In the genomic region with DNA sequence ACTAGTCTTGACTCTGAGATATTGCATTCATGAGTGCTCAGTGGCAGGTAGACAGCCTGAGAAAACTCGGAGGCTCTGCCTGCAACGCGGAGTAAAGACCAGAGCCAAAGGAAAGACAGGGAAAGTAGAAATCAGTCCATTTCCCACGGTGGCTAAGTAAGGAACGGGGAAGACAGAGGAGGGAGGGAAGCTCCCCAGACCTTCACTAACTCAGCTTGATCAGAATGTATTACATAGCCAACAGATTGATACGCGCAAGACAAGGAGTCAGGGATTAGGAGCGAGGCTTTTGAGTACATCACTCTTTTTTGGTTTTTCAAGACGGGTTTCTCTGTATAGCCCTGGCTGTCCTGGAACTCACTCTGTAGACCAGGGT, we compare ENCODE assay signal across 7 mouse cellular contexts. TPM values are rescaled to one million over a fixed set of nuclear protein-coding genes. Genes with fewer than 3 reads are reported as not detected.
DNase-seq lines count a peak whose midpoint lies in the region; ATAC-seq and TF ChIP-seq lines count a peak whose summit lies in the region.

No protein-coding gene starts in this region.

- H3K9ac ChIP-seq in lung, postnatal 0 days (replicated peaks; ENCODE audit: low read depth) = peak overlapping the region; percentile 36; the same call in 1 of the 2 replicates
- H3K9ac ChIP-seq in forebrain, embryonic 13.5 days = no peak overlapping the region
- no peak overlapping the region for H3K9ac ChIP-seq in liver, embryonic 13.5 days
- peak overlapping the region; percentile 50 for H3K9ac ChIP-seq in stomach, embryonic 16.5 days (ENCODE audit: low read length)

- H3K4me3 ChIP-seq in lung, postnatal 0 days (ENCODE audit: low read depth, low read length) = peak overlapping the region; percentile 65
- H3K4me3 ChIP-seq in forebrain, embryonic 13.5 days = peak overlapping the region; percentile 20
- H3K4me3 ChIP-seq in liver, embryonic 13.5 days (replicated peaks) = peak overlapping the region; percentile 58
- peak overlapping the region; percentile 68 for H3K4me3 ChIP-seq in stomach, embryonic 16.5 days (replicated peaks; ENCODE audit: low read length)

- H3K27ac ChIP-seq in lung, postnatal 0 days (ENCODE audit: low read length) = peak overlapping the region; percentile 94
- no peak overlapping the region for H3K27ac ChIP-seq in forebrain, embryonic 13.5 days
- peak overlapping the region; percentile 43 for H3K27ac ChIP-seq in liver, embryonic 13.5 days
- H3K27ac ChIP-seq in stomach, embryonic 16.5 days (ENCODE audit: low read length) = peak overlapping the region; percentile 78; the same call in 1 of the 2 replicates

- H3K27me3 ChIP-seq in lung, postnatal 0 days (replicated peaks; ENCODE audit: insufficient read depth, low read length) = no peaks in the 10 kb centered on the region
- peaks cover 89% of the 10 kb centered on the region for H3K27me3 ChIP-seq in forebrain, embryonic 13.5 days
- H3K27me3 ChIP-seq in liver, embryonic 13.5 days = peaks cover 94% of the 10 kb centered on the region
- H3K27me3 ChIP-seq in stomach, embryonic 16.5 days (ENCODE audit: control insufficient read depth, insufficient read depth, low read length) = peaks cover 11% of the 10 kb centered on the region

- WGBS in lung, postnatal 0 days = 4% methylated on average over 9 of the region's 9 CpGs
- WGBS in forebrain, embryonic 13.5 days = 3% methylated on average over 9 of the region's 9 CpGs
- WGBS in liver, embryonic 13.5 days (ENCODE audit: insufficient replicate concordance) = 3% methylated on average over 9 of the region's 9 CpGs
- WGBS in stomach, embryonic 16.5 days = 7% methylated on average over 9 of the region's 9 CpGs

- TF ChIP-seq EP300 in lung, postnatal 0 days (IDR thresholded peaks at IDR 0.05) = no peak

- peaks cover 26% of the 10 kb centered on the region for H3K4me1 ChIP-seq in lung, postnatal 0 days (ENCODE audit: insufficient read depth, low read depth, low read length)
- H3K4me1 ChIP-seq in forebrain, embryonic 13.5 days = peaks cover 27% of the 10 kb centered on the region
- H3K4me1 ChIP-seq in liver, embryonic 13.5 days (replicated peaks) = peaks cover 50% of the 10 kb centered on the region
- peaks cover 29% of the 10 kb centered on the region for H3K4me1 ChIP-seq in stomach, embryonic 16.5 days (ENCODE audit: control insufficient read depth, insufficient read depth, low read length)

- DNase-seq in lung, postnatal 0 days (ENCODE audit: low spot score) = no peak
- no peak for DNase-seq in lung, postnatal 36 days
- no peak for DNase-seq in liver, embryonic 13.5 days
- DNase-seq in frontal cortex, postnatal 10 days (ENCODE audit: low spot score in 2 of 2) = no peak
- no peak for DNase-seq in Muller cell, postnatal 12 days (ENCODE audit: inconsistent ontology term)

- TF ChIP-seq CTCF in lung, postnatal 0 days (IDR thresholded peaks at IDR 0.05) = no peak

- no peak for ATAC-seq in lung, postnatal 0 days
- no peak for ATAC-seq in forebrain, embryonic 13.5 days
- ATAC-seq in liver, embryonic 13.5 days (ENCODE audit: low read depth) = no peak
- no peak for ATAC-seq in stomach, embryonic 16.5 days (ENCODE audit: insufficient read depth, low FRiP score)

- no peaks in the 10 kb centered on the region for H3K36me3 ChIP-seq in lung, postnatal 0 days (ENCODE audit: insufficient read depth, low read length)
- H3K36me3 ChIP-seq in forebrain, embryonic 13.5 days (ENCODE audit: poor library complexity, severe bottlenecking) = no peaks in the 10 kb centered on the region
- no peaks in the 10 kb centered on the region for H3K36me3 ChIP-seq in liver, embryonic 13.5 days
- H3K36me3 ChIP-seq in stomach, embryonic 16.5 days (ENCODE audit: control insufficient read depth, insufficient read depth, low read length) = no peaks in the 10 kb centered on the region

- H3K9me3 ChIP-seq in lung, postnatal 0 days (ENCODE audit: low read length) = no peaks in the 10 kb centered on the region
- no peaks in the 10 kb centered on the region for H3K9me3 ChIP-seq in forebrain, embryonic 13.5 days (replicated peaks)
- H3K9me3 ChIP-seq in liver, embryonic 13.5 days (replicated peaks) = no peaks in the 10 kb centered on the region
- H3K9me3 ChIP-seq in stomach, embryonic 16.5 days (replicated peaks; ENCODE audit: control insufficient read depth, low read length) = no peaks in the 10 kb centered on the region

- H3K4me2 ChIP-seq in lung, postnatal 0 days (replicated peaks; ENCODE audit: low read depth, low read length) = peak overlapping the region; percentile 99
- H3K4me2 ChIP-seq in forebrain, embryonic 13.5 days = peak overlapping the region; percentile 98
- H3K4me2 ChIP-seq in liver, embryonic 13.5 days = peak overlapping the region; percentile 73
- peak overlapping the region; percentile 100 for H3K4me2 ChIP-seq in stomach, embryonic 16.5 days (ENCODE audit: low read depth, low read length)

RNA-seq across cellular contexts. Expression of a gene that starts 1.3 kb away (rescaled TPM):
- 17.8 and 19.9 TPM in 2 replicates for polyA plus RNA-seq in lung, postnatal 0 days (2015; fragmentation: Nextera tagmentation; extraction: Ambion mirVana)
- 0.34 and 0.69 TPM in 2 replicates for polyA plus RNA-seq in forebrain, embryonic 13.5 days (2015; fragmentation: Nextera tagmentation; extraction: Ambion mirVana)
- 3.1 and 3.5 TPM in 2 replicates for polyA plus RNA-seq in liver, embryonic 13.5 days (2015; fragmentation: Nextera tagmentation; extraction: Ambion mirVana)
- polyA plus RNA-seq in stomach, embryonic 16.5 days (2015; fragmentation: Nextera tagmentation; extraction: Ambion mirVana) = 7.5 and 8.1 TPM in 2 replicates

RNA-seq across cellular contexts. Expression of a gene that starts 20.1 kb away (rescaled TPM):
- polyA plus RNA-seq in lung, postnatal 0 days (2015; fragmentation: Nextera tagmentation; extraction: Ambion mirVana) = 201 and 223 TPM in 2 replicates
- 152 and 158 TPM in 2 replicates for polyA plus RNA-seq in forebrain, embryonic 13.5 days (2015; fragmentation: Nextera tagmentation; extraction: Ambion mirVana)
- 39.6 and 40.4 TPM in 2 replicates for polyA plus RNA-seq in liver, embryonic 13.5 days (2015; fragmentation: Nextera tagmentation; extraction: Ambion mirVana)
- polyA plus RNA-seq in stomach, embryonic 16.5 days (2015; fragmentation: Nextera tagmentation; extraction: Ambion mirVana) = 110 and 117 TPM in 2 replicates

Comparison
In these comparisons a context has a peak if more than half of its experiments do, and no peak if none do; other contexts are left out.
1. H3K9ac ChIP-seq: peak in lung, postnatal 0 days (single experiment) and stomach, embryonic 16.5 days (single experiment); none in forebrain, embryonic 13.5 days (single experiment) and liver, embryonic 13.5 days (single experiment).
2. Peak in every context shown above with its lines, with median percentiles within 50 percentile points of each other: H3K4me2 ChIP-seq and H3K4me3 ChIP-seq.